Mouse (Mus musculus): ENCODE data around the gene Sdhaf2. TPM values are rescaled to one million over a fixed set of nuclear protein-coding genes. Genes with fewer than 3 reads are reported as not detected.
A peak's percentile ranks its signal among the peaks of the same experiment; 100 is the strongest.

The Sdhaf2 gene
- polyA plus RNA-seq, 1 experiment from 2014 or later = 60.4 TPM

DNA sequence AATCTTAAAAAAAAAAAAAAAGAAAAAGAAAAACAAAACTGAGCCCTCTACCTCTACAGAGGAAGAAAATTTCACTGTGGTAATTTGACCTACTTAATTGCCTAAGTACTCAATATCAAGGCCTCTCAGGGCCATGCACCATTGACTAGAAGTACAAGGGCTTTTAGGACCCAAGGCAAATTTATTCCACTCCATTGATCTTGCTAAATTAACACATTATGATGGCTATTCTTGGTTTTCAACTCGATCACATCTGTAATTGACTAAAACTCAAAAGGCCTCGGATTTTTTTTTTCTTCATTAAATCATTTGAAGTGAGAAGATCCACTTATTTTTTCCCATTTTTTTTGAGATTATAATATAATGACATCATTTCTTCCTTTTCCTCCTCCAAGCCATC, 31.5 kb upstream of the Sdhaf2 start:
- ATAC-seq (replicated peaks; ENCODE audit: low FRiP score) = no peak
- 66% methylated on average over 2 of the region's 2 CpGs for WGBS
- H3K27me3 ChIP-seq (replicated peaks; ENCODE audit: control insufficient read depth, insufficient read depth, low read length) = no peaks in the 10 kb centered on the region

DNA sequence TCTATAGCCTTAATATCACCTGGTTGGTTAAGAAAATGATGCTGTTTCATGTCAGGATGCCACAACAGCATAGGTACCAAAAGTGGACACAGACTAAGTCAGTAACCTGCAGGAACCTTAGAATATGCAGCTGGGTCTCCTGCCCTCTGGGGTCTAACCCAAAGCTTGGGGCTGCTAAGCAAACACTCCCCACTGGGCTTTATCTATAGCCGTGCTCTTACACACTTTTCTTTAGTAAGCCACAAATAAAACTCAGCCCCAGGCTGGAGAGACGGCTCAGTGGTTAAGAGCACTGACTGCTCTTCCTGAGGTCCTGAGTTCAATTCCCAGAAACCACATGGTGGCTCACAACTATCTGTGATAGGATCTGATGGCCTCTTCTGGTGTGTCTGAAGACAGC, 31.1 kb upstream of the Sdhaf2 start:
- ATAC-seq (replicated peaks; ENCODE audit: low FRiP score) = no peak
- 0 out of 2 replicates have a peak, but pooled peaks cover 3% of the 10 kb centered on the region for H3K36me3 ChIP-seq (ENCODE audit: control insufficient read depth, insufficient read depth, low read length)
- no peaks in the 10 kb centered on the region for H3K27me3 ChIP-seq (replicated peaks; ENCODE audit: control insufficient read depth, insufficient read depth, low read length)
- H3K9ac ChIP-seq (ENCODE audit: low read depth, low read length) = no peak overlapping the region
- H3K9me3 ChIP-seq (ENCODE audit: control insufficient read depth, low read length) = no peaks in the 10 kb centered on the region
- H3K27ac ChIP-seq (ENCODE audit: low read depth, low read length) = no peak overlapping the region
- WGBS = 48% methylated on average over 2 of the region's 2 CpGs
- no peak overlapping the region for H3K4me3 ChIP-seq (ENCODE audit: low read depth, low read length)
- no peak overlapping the region for H3K4me2 ChIP-seq
- no peak for DNase-seq (ENCODE audit: low spot score)
- peaks cover 10% of the 10 kb centered on the region for H3K4me1 ChIP-seq (replicated peaks; ENCODE audit: control insufficient read depth, insufficient read depth, low read length)

More for the DNA sequence above, 31.5 kb upstream of the Sdhaf2 start:
- H3K4me1 ChIP-seq (replicated peaks; ENCODE audit: control insufficient read depth, insufficient read depth, low read length) = peaks cover 11% of the 10 kb centered on the region
- H3K4me3 ChIP-seq (ENCODE audit: low read depth, low read length) = no peak overlapping the region
- no peak overlapping the region for H3K4me2 ChIP-seq
- H3K9ac ChIP-seq (ENCODE audit: low read depth, low read length) = no peak overlapping the region
- no peaks in the 10 kb centered on the region for H3K9me3 ChIP-seq (ENCODE audit: control insufficient read depth, low read length)
- H3K27ac ChIP-seq (ENCODE audit: low read depth, low read length) = no peak overlapping the region
- no peak for DNase-seq (ENCODE audit: low spot score)
- 0 out of 2 replicates have a peak, but pooled peaks cover 2% of the 10 kb centered on the region for H3K36me3 ChIP-seq (ENCODE audit: control insufficient read depth, insufficient read depth, low read length)

DNA sequence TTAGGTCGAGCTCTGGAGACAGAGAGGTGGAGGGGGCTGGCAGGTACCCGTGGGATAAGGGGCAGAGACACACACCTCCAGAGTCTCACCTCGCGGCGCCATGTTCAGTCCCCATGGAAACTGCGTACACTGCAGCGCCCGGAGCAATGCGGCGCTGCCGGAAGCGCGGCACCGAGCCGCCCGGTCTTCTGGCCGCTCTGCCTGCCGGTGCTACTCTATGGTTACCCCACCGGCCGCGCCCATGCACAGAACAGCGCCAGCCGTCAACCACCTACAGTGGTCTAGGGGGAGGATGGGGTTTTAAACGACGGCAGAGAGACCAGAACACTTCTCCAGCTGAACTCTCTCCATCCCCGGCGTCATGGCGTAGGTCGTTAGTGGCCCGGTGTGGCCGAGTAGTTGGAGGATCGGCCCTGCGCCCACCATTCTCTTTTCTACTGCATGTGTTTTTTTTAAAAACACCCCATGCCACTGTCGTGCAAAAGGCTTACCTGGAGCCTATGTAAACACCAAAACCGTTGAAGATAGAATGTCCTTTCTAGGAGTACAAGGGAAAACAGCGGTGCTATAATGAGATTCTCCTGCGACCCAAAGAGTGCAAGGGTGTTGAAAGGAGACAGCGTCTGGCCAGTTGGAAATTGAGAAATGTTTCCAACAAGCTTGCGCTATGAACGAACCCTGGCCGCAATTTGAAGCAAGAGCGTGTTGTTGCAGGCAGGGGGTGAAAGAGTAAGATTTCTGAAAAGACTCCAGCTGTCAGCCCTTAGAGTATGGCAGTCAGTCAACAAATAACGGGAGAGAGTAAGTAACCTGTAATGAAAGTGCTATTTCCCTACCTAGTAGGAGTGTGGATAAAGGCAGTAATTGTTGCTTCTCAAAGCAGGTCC, 29.9 kb upstream of the Sdhaf2 start, which contains the start of gene Tmem216:
Gene Tmem216, minus strand, starts transcription at position 615 of the 887 bp plus-strand sequence.
- peak; percentile 98 for ATAC-seq (replicated peaks; ENCODE audit: low FRiP score)
- H3K27me3 ChIP-seq (replicated peaks; ENCODE audit: control insufficient read depth, insufficient read depth, low read length) = no peaks in the 10 kb centered on the region
- peak within 1 kb of the TSS; percentile 42 for H3K27ac ChIP-seq (ENCODE audit: low read depth, low read length)
- WGBS = 2% methylated on average over 43 of the region's 43 CpGs
- peaks cover 5% of the 10 kb centered on the region for H3K36me3 ChIP-seq (ENCODE audit: control insufficient read depth, insufficient read depth, low read length)
- H3K4me1 ChIP-seq (replicated peaks; ENCODE audit: control insufficient read depth, insufficient read depth, low read length) = peaks cover 8% of the 10 kb centered on the region
- DNase-seq (ENCODE audit: low spot score) = peak; percentile 80
- peak within 1 kb of the TSS; percentile 92 for H3K4me2 ChIP-seq
- H3K9ac ChIP-seq (ENCODE audit: low read depth, low read length) = peak within 1 kb of the TSS; percentile 75
- H3K9me3 ChIP-seq (ENCODE audit: control insufficient read depth, low read length) = no peaks in the 10 kb centered on the region
- H3K4me3 ChIP-seq (ENCODE audit: low read depth, low read length) = peak within 1 kb of the TSS; percentile 67

DNA sequence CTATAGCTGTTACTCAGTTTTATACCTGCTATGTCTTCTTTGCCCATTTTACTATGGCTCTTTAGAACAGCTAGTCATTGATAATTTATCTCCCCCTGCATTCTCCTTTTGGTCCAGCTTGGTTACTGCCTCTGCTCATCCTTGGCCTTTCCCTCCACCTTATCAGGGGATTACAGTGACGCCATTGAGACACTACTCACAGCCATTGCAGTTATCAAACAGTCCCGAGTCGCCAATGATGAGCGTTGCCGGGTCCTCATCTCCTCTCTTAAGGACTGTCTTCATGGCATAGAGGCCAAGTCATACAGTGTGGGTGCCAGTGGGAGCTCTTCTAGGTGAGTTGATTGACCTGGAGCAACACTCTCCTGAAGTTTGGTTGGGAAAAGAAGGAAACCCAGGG, 13.5 kb upstream of the Sdhaf2 start:
- DNase-seq (ENCODE audit: low spot score) (no peak), ATAC-seq (replicated peaks; ENCODE audit: low FRiP score) (peak; percentile 89)
- no peaks in the 10 kb centered on the region for H3K27me3 ChIP-seq (replicated peaks; ENCODE audit: control insufficient read depth, insufficient read depth, low read length)
- no peak overlapping the region for H3K9ac ChIP-seq (ENCODE audit: low read depth, low read length)
- peaks cover 62% of the 10 kb centered on the region for H3K36me3 ChIP-seq (ENCODE audit: control insufficient read depth, insufficient read depth, low read length)
- no peaks in the 10 kb centered on the region for H3K4me1 ChIP-seq (replicated peaks; ENCODE audit: control insufficient read depth, insufficient read depth, low read length)
- H3K4me3 ChIP-seq (ENCODE audit: low read depth, low read length) = no peak overlapping the region
- 63% methylated on average over 5 of the region's 5 CpGs for WGBS
- H3K4me2 ChIP-seq = no peak overlapping the region
- 0 out of 2 replicates have a peak overlapping the region, but pooled peaks have one; percentile 25 for H3K27ac ChIP-seq (ENCODE audit: low read depth, low read length)
- no peaks in the 10 kb centered on the region for H3K9me3 ChIP-seq (ENCODE audit: control insufficient read depth, low read length)

DNA sequence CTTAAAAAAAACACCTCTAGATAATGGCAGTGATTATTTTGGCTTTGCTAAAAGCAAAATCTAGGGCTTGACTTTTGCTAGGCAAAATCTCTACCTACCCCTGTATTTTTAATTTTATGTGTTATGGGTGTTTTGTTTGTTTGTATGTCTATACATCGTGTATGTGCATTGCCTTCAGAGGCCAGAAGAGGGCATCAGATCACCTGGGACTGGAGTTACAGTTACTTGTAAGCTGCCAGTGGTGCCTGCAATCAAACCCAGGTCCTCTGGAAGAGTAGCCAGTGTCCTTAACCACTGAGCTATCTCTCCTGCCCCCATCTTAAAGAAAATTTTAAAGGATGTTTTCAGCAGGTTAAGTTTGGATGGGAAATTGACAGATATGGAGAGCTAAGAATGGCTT, 4.1 kb upstream of the Sdhaf2 start:
- no peak for ATAC-seq (replicated peaks; ENCODE audit: low FRiP score)
- WGBS = 98% methylated on average over 1 of the region's 1 CpGs
- H3K27me3 ChIP-seq (replicated peaks; ENCODE audit: control insufficient read depth, insufficient read depth, low read length) = no peaks in the 10 kb centered on the region
- peaks cover 12% of the 10 kb centered on the region for H3K4me1 ChIP-seq (replicated peaks; ENCODE audit: control insufficient read depth, insufficient read depth, low read length)
- H3K4me3 ChIP-seq (ENCODE audit: low read depth, low read length) = no peak overlapping the region
- DNase-seq (ENCODE audit: low spot score) = no peak
- no peak overlapping the region for H3K9ac ChIP-seq (ENCODE audit: low read depth, low read length)
- H3K36me3 ChIP-seq (ENCODE audit: control insufficient read depth, insufficient read depth, low read length) = peaks cover 24% of the 10 kb centered on the region
- no peak overlapping the region for H3K27ac ChIP-seq (ENCODE audit: low read depth, low read length)
- no peaks in the 10 kb centered on the region for H3K9me3 ChIP-seq (ENCODE audit: control insufficient read depth, low read length)
- H3K4me2 ChIP-seq = no peak overlapping the region

DNA sequence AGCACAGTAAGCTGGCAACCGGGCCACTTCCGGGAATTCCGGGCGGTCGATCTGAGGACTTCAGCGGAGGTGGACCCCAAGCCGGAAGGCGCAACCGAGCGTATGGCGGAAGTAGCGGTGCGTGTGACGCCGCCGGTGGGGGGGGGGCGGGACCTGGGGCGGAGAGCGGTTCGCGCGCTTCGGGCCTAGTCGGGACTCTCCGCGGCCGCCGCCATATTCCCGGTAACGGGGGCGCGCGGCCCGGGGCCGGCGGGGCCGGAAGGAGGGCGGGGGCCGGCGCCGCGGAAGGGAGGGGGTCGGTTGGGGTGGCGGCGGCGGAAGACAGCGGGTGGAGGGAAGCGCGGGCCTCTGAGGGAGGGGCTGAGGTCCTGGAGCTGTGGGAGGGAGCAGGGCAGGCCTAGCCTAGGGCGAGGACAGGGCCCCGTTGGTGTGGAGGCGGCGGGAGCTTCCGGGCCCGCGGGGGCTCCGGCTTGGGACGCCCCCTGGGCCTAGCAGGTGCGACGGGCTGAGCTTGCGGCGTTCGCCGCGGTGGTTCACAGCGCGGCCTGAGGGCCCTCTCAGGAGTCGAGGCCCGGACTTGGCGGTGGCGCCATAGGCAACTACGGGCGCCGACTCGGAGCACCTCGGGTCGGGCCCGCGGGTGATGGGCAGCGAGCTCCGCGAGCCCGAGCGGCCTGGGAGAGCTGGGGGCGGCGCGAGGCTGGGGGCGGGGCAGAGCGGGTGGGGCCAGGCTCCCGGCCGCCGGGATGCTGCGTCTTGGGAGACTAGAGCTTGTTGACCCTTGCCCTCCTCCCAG, 638 bp downstream of the Sdhaf2 start, which contains the start of gene Cpsf7:
Gene Cpsf7, plus strand, starts transcription at position 161 of the 796 bp plus-strand sequence.
- H3K27ac ChIP-seq (ENCODE audit: low read depth, low read length) = peak within 1 kb of the TSS; percentile 97
- H3K36me3 ChIP-seq (ENCODE audit: control insufficient read depth, insufficient read depth, low read length) = peaks cover 12% of the 10 kb centered on the region
- peak within 1 kb of the TSS; percentile 94 for H3K9ac ChIP-seq (ENCODE audit: low read depth, low read length)
- H3K4me1 ChIP-seq (replicated peaks; ENCODE audit: control insufficient read depth, insufficient read depth, low read length) = peaks cover 31% of the 10 kb centered on the region
- no peaks in the 10 kb centered on the region for H3K9me3 ChIP-seq (ENCODE audit: control insufficient read depth, low read length)
- peak within 1 kb of the TSS; percentile 88 for H3K4me2 ChIP-seq
- peak within 1 kb of the TSS; percentile 96 for H3K4me3 ChIP-seq (ENCODE audit: low read depth, low read length)
- ATAC-seq (replicated peaks; ENCODE audit: low FRiP score) (peak; percentile 92), DNase-seq (ENCODE audit: low spot score) (peak; percentile 92)
- WGBS = under 1% methylated on average over 90 of the region's 93 CpGs
- no peaks in the 10 kb centered on the region for H3K27me3 ChIP-seq (replicated peaks; ENCODE audit: control insufficient read depth, insufficient read depth, low read length)

DNA sequence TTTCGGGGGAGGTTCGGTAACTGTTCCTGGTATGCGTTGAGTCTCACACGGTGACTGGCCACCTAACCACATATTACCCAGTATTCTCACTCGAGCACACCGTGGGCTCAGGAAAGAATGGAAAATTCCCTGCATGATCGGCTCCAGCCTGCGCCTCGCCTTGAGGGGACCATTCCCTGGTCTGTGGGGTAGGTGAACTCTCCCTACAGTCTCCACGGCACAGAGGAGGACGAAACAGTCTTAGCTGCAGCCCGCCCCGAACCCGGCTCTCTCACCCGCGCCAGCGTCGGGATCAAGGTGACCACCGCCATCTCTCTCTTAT, 1.2 kb downstream of the Sdhaf2 start:
- H3K4me2 ChIP-seq = peak overlapping the region; percentile 76
- H3K27ac ChIP-seq (ENCODE audit: low read depth, low read length) = peak overlapping the region; percentile 97
- H3K9ac ChIP-seq (ENCODE audit: low read depth, low read length) = peak overlapping the region; percentile 94
- no peaks in the 10 kb centered on the region for H3K27me3 ChIP-seq (replicated peaks; ENCODE audit: control insufficient read depth, insufficient read depth, low read length)
- under 1% methylated on average over 19 of the region's 19 CpGs for WGBS
- H3K4me3 ChIP-seq (ENCODE audit: low read depth, low read length) = peak overlapping the region; percentile 96
- DNase-seq (ENCODE audit: low spot score) (no peak), ATAC-seq (replicated peaks; ENCODE audit: low FRiP score) (no peak)
- H3K36me3 ChIP-seq (ENCODE audit: control insufficient read depth, insufficient read depth, low read length) = peaks cover 9% of the 10 kb centered on the region; the same call in 1 of the 2 replicates
- no peaks in the 10 kb centered on the region for H3K9me3 ChIP-seq (ENCODE audit: control insufficient read depth, low read length)
- H3K4me1 ChIP-seq (replicated peaks; ENCODE audit: control insufficient read depth, insufficient read depth, low read length) = peaks cover 32% of the 10 kb centered on the region

DNA sequence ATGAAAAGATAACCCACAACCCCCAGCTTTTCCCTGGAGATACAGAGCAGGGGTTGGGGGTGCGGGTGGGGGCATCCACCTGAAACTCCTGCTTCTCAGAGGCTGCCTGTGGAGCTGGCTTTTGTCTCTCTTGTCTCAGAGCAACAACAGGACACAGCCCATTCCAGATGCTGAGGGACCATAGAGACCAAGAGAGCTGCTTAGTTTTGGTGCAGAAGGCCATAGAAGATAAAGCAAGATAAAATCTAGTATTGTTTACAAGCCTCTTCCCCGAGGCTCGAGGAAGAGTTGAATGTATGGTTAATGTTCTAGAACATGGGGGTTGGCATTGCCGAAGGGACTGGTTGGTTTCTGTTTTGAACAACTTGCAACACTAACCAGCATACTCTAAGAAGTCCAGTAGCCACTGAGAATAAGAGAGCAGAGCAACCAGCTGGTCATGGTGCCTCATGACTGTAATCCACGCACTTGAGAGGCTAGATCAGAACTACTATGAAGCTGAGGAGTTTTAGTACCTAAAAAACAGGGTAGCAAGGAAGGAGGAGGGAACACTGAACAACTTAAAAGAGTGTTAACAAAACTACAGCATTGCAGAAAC, 2.4 kb downstream of the Sdhaf2 start:
- WGBS = 49% methylated on average over 5 of the region's 5 CpGs
- no peak for ATAC-seq (replicated peaks; ENCODE audit: low FRiP score)
- peak overlapping the region; percentile 83 for H3K27ac ChIP-seq (ENCODE audit: low read depth, low read length)

More for the DNA sequence above, 2.4 kb downstream of the Sdhaf2 start:
- Histone ChIP-seq H3K27me3 (replicated peaks; ENCODE audit: control insufficient read depth, insufficient read depth, low read length) (no peaks in the 10 kb centered on the region), H3K4me3 (ENCODE audit: low read depth, low read length) (peak overlapping the region; percentile 96), H3K9ac (ENCODE audit: low read depth, low read length) (peak overlapping the region; percentile 57), H3K4me2 (peak overlapping the region; percentile 76), H3K36me3 (ENCODE audit: control insufficient read depth, insufficient read depth, low read length) (peaks cover 6% of the 10 kb centered on the region; the same call in 1 of the 2 replicates), H3K4me1 (replicated peaks; ENCODE audit: control insufficient read depth, insufficient read depth, low read length) (peaks cover 34% of the 10 kb centered on the region), H3K9me3 (ENCODE audit: control insufficient read depth, low read length) (no peaks in the 10 kb centered on the region)
- no peak for DNase-seq (ENCODE audit: low spot score)
